Comparison of ENCODE assay signal across 28 mouse cellular contexts in the genomic region with DNA sequence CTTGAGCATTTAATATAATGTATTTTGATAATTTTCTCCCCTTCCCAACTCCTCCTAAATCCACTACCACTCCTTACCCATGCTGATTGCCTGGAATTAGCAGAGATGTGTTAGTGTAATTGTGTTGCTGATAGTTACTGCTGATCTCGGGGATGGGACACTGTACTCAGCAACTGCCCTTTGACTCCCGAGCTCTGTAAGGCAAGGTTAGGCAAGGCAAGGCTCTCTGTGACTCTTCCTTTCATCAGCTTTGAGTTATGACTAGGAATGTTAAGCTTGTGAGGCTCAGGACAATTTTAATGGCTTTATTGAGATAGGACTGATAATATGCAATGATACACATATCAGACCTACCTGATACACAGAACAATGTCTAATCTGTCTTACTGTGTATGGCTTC.
"Had no signal": no experiment of that assay in that cellular context is flagged by ENCODE, and none has a peak within 500 bp of the region (broad histone marks: within the 10 kb centered on the region; RNA-seq: fewer than 3 reads in every experiment).

No protein-coding gene starts in this region.

- DNase-seq: cerebellum, adult 8-10 months; cerebellum, adult 9-10 months; cerebellum, adult 9-11 months; cerebellum, postnatal 10 days; cerebellum, postnatal 14 days; cerebellum, postnatal 25 days; cerebellum, postnatal 36 days; embryo, embryonic 11 days; forebrain, postnatal 0 days; gastrocnemius, adult 2 months; gastrocnemius, postnatal 10 days; gastrocnemius, postnatal 14 days; gastrocnemius, postnatal 25 days; gastrocnemius, postnatal 36 days; heart, adult 11 months; heart, adult 18-20 months; heart, adult 2 months had no signal

- ATAC-seq: forebrain, embryonic 13.5 days; forebrain, embryonic 14.5 days; forebrain, embryonic 15.5 days; forebrain, embryonic 16.5 days; forebrain, postnatal 0 days had no signal

- H3K27ac ChIP-seq: embryonic facial prominence, embryonic 10.5 days; embryonic facial prominence, embryonic 12.5 days; embryonic facial prominence, embryonic 13.5 days; embryonic facial prominence, embryonic 15.5 days; forebrain, embryonic 10.5 days; forebrain, embryonic 12.5 days; forebrain, embryonic 13.5 days; forebrain, embryonic 15.5 days; gastrocnemius, adult 2 months; heart, adult 2 months had no signal

- H3K9me3 ChIP-seq: embryonic facial prominence, embryonic 10.5 days; embryonic facial prominence, embryonic 12.5 days; embryonic facial prominence, embryonic 13.5 days; embryonic facial prominence, embryonic 15.5 days; forebrain, embryonic 10.5 days; forebrain, embryonic 12.5 days; forebrain, embryonic 13.5 days; forebrain, embryonic 15.5 days had no signal

- H3K4me1 ChIP-seq: embryonic facial prominence, embryonic 10.5 days; embryonic facial prominence, embryonic 12.5 days; embryonic facial prominence, embryonic 13.5 days; embryonic facial prominence, embryonic 15.5 days; forebrain, embryonic 10.5 days; forebrain, embryonic 12.5 days; forebrain, embryonic 13.5 days; forebrain, embryonic 15.5 days had no signal

- H3K4me2 ChIP-seq: embryonic facial prominence, embryonic 12.5 days; embryonic facial prominence, embryonic 13.5 days; embryonic facial prominence, embryonic 15.5 days; forebrain, embryonic 12.5 days; forebrain, embryonic 13.5 days; forebrain, embryonic 15.5 days had no signal

- H3K36me3 ChIP-seq: forebrain, embryonic 12.5 days had no signal

- H3K27me3 ChIP-seq: embryonic facial prominence, embryonic 12.5 days; embryonic facial prominence, embryonic 13.5 days; embryonic facial prominence, embryonic 15.5 days; forebrain, embryonic 12.5 days; forebrain, embryonic 13.5 days; forebrain, embryonic 15.5 days had no signal

- H3K9ac ChIP-seq: embryonic facial prominence, embryonic 12.5 days; embryonic facial prominence, embryonic 13.5 days; embryonic facial prominence, embryonic 15.5 days; forebrain, embryonic 12.5 days; forebrain, embryonic 13.5 days; forebrain, embryonic 15.5 days; forebrain, postnatal 0 days had no signal

- H3K4me3 ChIP-seq: embryonic facial prominence, embryonic 10.5 days; embryonic facial prominence, embryonic 12.5 days; embryonic facial prominence, embryonic 13.5 days; embryonic facial prominence, embryonic 15.5 days; erythroblast, embryonic 14.5 days; forebrain, embryonic 10.5 days; forebrain, embryonic 12.5 days; forebrain, embryonic 13.5 days; forebrain, embryonic 15.5 days; gastrocnemius, adult 2 months; heart, adult 2 months had no signal
